Mouse (Mus musculus): ENCODE results near the gene Trpm8. TPM values are rescaled to one million over a fixed set of nuclear protein-coding genes. Genes with fewer than 3 reads are reported as not detected.

Gene Trpm8
- polyA plus RNA-seq, 1 experiment from 2014 or later, result not detected

GRCm38 (mm10) chr1:88296171-88296920, 18.9 kb downstream of the Trpm8 start:
- 77% methylated on average over 4 of the region's 4 CpGs for WGBS
- H3K4me3 ChIP-seq (ENCODE audit: low read depth, low read length), result no peak overlapping the region
- H3K27me3 ChIP-seq (ENCODE audit: control insufficient read depth, insufficient read depth, low read length), result no peaks in the 10 kb centered on the region
- no peak overlapping the region for H3K27ac ChIP-seq (ENCODE audit: low read depth, low read length)
- no peaks in the 10 kb centered on the region for H3K4me1 ChIP-seq (replicated peaks; ENCODE audit: control insufficient read depth, insufficient read depth, low read length)
- peaks cover 62% of the 10 kb centered on the region for H3K9me3 ChIP-seq (ENCODE audit: control insufficient read depth, low read length)
- no peak overlapping the region for H3K4me2 ChIP-seq (ENCODE audit: low read depth, low read length, severe bottlenecking)
- ATAC-seq (replicated peaks; ENCODE audit: low FRiP score), result no peak
- DNase-seq (ENCODE audit: low spot score), result no peak
- no peak overlapping the region for H3K9ac ChIP-seq (ENCODE audit: low read length)
- H3K36me3 ChIP-seq (ENCODE audit: control insufficient read depth, insufficient read depth, low read length), result no peaks in the 10 kb centered on the region

GRCm38 (mm10) chr1:88297480-88298258, 20.2 kb downstream of the Trpm8 start:
- WGBS, result 66% methylated on average over 7 of the region's 7 CpGs
- DNase-seq (ENCODE audit: low spot score), result no peak
- no peaks in the 10 kb centered on the region for H3K27me3 ChIP-seq (ENCODE audit: control insufficient read depth, insufficient read depth, low read length)
- H3K4me1 ChIP-seq (replicated peaks; ENCODE audit: control insufficient read depth, insufficient read depth, low read length), result no peaks in the 10 kb centered on the region
- no peak overlapping the region for H3K9ac ChIP-seq (ENCODE audit: low read length)
- H3K27ac ChIP-seq (ENCODE audit: low read depth, low read length), result no peak overlapping the region
- H3K4me3 ChIP-seq (ENCODE audit: low read depth, low read length), result no peak overlapping the region
- no peak overlapping the region for H3K4me2 ChIP-seq (ENCODE audit: low read depth, low read length, severe bottlenecking)
- no peak for ATAC-seq (replicated peaks; ENCODE audit: low FRiP score)
- H3K9me3 ChIP-seq (ENCODE audit: control insufficient read depth, low read length), result peaks cover 65% of the 10 kb centered on the region
- no peaks in the 10 kb centered on the region for H3K36me3 ChIP-seq (ENCODE audit: control insufficient read depth, insufficient read depth, low read length)

DNA sequence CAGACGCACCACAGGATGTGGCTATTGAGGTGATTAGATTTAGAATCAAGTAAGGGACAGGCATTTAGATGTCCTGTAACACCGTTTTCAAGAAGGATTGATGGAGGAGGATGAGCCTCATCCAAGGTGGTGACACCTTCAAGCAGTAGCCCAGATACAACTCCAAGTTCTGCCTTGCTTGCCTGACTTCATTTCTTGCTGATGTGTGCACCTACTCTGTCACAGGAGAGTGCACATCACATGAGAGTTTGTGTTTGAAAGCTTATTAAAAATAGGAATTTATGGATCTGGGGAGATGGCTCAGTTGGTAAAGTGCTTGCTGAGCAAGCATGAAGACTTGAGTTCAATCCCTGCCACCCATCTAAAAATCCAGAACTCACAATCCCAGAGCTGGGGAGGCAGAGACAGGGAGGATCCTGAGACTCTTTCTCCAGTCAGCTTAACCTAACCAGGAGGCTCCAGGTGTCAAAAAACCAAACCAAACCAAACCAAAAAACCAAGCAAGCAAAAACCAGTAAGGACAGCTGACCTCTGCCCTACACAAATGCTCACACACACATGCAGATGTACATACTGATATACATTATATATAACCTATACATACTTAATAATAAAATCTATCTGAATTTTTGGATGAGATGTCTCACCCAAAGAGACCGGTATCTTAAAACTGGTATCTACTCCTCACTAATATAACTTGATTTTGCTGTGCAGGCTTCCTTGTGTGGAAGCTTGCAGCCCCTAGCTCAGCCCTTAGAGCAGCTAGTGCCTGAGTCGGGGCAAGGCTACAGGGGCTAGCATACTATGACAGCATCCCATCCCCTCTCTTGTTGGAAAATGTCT, 21.4 kb downstream of the Trpm8 start:
- H3K4me2 ChIP-seq (ENCODE audit: low read depth, low read length, severe bottlenecking), result no peak overlapping the region
- no peak for DNase-seq (ENCODE audit: low spot score)

GRCm38 (mm10) chr1:88299529-88299945, 22.1 kb downstream of the Trpm8 start:
- Histone ChIP-seq H3K27ac (ENCODE audit: low read depth, low read length) (no peak overlapping the region), H3K9me3 (ENCODE audit: control insufficient read depth, low read length) (peaks cover 78% of the 10 kb centered on the region), H3K4me3 (ENCODE audit: low read depth, low read length) (no peak overlapping the region), H3K4me2 (ENCODE audit: low read depth, low read length, severe bottlenecking) (no peak overlapping the region), H3K4me1 (replicated peaks; ENCODE audit: control insufficient read depth, insufficient read depth, low read length) (no peaks in the 10 kb centered on the region), H3K9ac (ENCODE audit: low read length) (no peak overlapping the region), H3K27me3 (ENCODE audit: control insufficient read depth, insufficient read depth, low read length) (no peaks in the 10 kb centered on the region), H3K36me3 (ENCODE audit: control insufficient read depth, insufficient read depth, low read length) (no peaks in the 10 kb centered on the region)
- 81% methylated on average over 2 of the region's 2 CpGs for WGBS
- DNase-seq (ENCODE audit: low spot score) (no peak), ATAC-seq (replicated peaks; ENCODE audit: low FRiP score) (no peak)

More for the DNA sequence above, 21.4 kb downstream of the Trpm8 start:
- Histone ChIP-seq H3K36me3 (ENCODE audit: control insufficient read depth, insufficient read depth, low read length) (no peaks in the 10 kb centered on the region), H3K9me3 (ENCODE audit: control insufficient read depth, low read length) (peaks cover 73% of the 10 kb centered on the region), H3K4me3 (ENCODE audit: low read depth, low read length) (no peak overlapping the region), H3K9ac (ENCODE audit: low read length) (no peak overlapping the region), H3K4me1 (replicated peaks; ENCODE audit: control insufficient read depth, insufficient read depth, low read length) (no peaks in the 10 kb centered on the region), H3K27ac (ENCODE audit: low read depth, low read length) (no peak overlapping the region), H3K27me3 (ENCODE audit: control insufficient read depth, insufficient read depth, low read length) (no peaks in the 10 kb centered on the region)
- 66% methylated on average over 4 of the region's 4 CpGs for WGBS
- ATAC-seq (replicated peaks; ENCODE audit: low FRiP score), result no peak

DNA sequence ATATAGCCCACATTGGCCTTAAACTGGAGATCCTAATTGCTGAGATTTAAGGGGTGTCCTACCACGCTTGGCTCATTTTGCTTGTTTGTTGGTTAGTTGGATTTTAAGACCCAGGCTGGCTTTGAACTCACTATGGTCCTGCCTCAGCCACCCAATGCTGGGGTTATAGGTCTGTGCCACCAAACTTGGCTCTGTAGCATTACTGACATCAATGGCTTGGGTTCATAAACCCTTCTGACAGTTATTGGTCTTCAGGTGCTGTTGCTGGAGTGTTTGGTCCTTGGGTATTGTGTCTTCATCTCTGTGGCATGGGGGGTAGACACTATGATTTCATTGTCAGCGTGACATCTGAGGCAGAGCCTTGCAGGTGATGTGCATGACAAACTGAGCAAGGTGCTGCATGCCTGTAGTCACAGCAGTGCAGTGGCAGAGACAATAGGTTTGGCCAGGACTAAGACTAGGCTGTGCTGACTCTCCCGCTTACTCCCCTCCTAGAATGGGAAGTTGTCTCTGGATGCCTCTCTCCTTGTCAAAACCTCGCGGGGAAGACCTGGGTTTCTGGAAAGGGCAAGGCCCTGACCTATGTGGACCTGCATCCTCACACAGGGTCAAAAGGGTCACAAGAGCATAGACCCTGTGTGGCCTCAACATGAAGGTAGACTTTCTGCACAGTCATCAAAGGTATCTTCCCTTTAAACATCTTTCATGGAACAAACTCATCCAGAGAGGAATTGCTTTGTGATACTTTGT, 23.0 kb downstream of the Trpm8 start:
- DNase-seq (ENCODE audit: low spot score), result no peak
- Histone ChIP-seq H3K4me1 (replicated peaks; ENCODE audit: control insufficient read depth, insufficient read depth, low read length) (no peaks in the 10 kb centered on the region), H3K27me3 (ENCODE audit: control insufficient read depth, insufficient read depth, low read length) (no peaks in the 10 kb centered on the region), H3K4me2 (ENCODE audit: low read depth, low read length, severe bottlenecking) (no peak overlapping the region), H3K27ac (ENCODE audit: low read depth, low read length) (no peak overlapping the region), H3K4me3 (ENCODE audit: low read depth, low read length) (no peak overlapping the region), H3K9me3 (ENCODE audit: control insufficient read depth, low read length) (peaks cover 82% of the 10 kb centered on the region), H3K9ac (ENCODE audit: low read length) (no peak overlapping the region), H3K36me3 (ENCODE audit: control insufficient read depth, insufficient read depth, low read length) (no peaks in the 10 kb centered on the region)
- WGBS, result 45% methylated on average over 5 of the region's 5 CpGs
- ATAC-seq (replicated peaks; ENCODE audit: low FRiP score), result 0 out of 2 replicates have a peak, but pooled peaks have one; percentile 11

DNA sequence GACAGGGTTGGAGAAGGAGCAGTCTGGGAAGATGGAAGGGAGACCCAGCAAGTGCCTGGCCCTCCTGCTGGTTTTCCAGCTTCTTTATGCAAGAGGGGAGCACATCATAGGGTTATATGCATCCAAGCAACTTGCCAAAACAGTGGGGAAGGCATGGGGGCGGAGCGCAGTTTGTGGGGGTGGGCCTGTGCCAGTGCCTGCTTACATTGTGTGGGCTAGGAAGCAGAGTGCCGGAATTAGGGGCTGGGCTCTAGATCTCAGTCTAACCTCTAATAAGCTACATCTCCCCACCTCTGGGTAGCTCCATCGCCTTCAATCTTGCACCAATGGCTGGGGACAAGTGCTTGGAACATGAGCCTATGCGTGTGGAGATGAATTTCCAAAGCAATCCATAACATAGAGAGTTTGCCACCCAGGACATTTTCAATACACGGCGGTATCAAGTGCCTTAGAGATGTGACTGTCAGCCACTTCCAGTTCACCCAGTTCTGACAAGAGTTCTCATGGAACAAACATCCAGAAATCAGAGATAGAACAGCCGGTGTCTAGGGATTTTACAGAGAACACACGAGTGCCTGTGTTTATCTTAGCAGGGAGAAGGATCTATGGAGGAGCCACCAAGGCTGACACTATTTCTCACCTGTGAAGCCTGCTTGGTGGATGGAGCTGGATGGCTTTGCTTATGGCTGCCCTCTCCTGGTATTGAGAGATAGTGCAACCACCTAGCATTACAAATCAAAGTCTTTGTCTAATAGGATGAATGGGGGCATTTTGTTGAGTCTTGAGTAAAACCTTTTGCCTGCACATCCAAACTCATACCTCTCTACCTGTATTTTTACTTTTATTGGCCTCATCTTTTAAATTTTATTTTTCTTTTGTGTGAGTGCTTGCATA, 23.9 kb downstream of the Trpm8 start:
- Histone ChIP-seq H3K4me1 (replicated peaks; ENCODE audit: control insufficient read depth, insufficient read depth, low read length) (no peaks in the 10 kb centered on the region), H3K9ac (ENCODE audit: low read length) (no peak overlapping the region), H3K4me2 (ENCODE audit: low read depth, low read length, severe bottlenecking) (no peak overlapping the region), H3K27ac (ENCODE audit: low read depth, low read length) (no peak overlapping the region), H3K9me3 (ENCODE audit: control insufficient read depth, low read length) (peaks cover 80% of the 10 kb centered on the region), H3K36me3 (ENCODE audit: control insufficient read depth, insufficient read depth, low read length) (no peaks in the 10 kb centered on the region), H3K27me3 (ENCODE audit: control insufficient read depth, insufficient read depth, low read length) (no peaks in the 10 kb centered on the region), H3K4me3 (ENCODE audit: low read depth, low read length) (no peak overlapping the region)
- no peak for DNase-seq (ENCODE audit: low spot score)
- peak; percentile 4; the same call in 1 of the 2 replicates for ATAC-seq (replicated peaks; ENCODE audit: low FRiP score)
- 73% methylated on average over 9 of the region's 9 CpGs for WGBS

DNA sequence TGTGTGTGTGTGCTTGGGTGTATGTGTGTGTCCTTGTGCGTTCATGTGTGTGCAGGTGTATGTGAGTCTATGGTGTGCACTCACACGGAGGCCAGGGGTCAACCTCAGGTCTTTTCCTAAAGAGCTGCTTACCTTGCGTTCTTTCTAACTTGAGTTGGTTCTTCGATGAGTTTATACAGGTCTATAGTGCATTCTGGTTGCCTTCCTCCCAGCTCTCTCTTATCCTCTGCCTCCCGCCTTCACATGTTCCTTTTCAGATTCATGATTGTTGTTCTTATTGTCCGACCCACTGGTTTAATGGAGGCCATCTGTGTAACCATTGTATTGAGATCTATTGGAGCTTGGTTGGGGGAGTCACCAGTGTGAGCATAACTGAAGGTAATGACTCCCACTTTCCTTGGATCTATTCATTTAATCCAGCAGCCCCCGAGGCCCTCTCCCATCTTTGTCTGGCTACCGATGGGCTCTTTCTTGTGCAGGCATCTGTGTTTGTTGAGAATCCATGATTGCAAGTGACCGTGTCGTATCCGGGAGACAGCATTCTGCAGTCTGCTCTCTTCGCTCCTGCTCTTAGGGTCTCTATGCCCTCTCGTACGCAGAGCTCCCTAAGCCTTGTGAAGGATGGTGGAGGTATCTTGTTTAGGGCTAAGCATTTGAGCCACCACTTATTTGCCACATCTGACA, 24.7 kb downstream of the Trpm8 start:
- ATAC-seq (replicated peaks; ENCODE audit: low FRiP score) (0 out of 2 replicates have a peak, but pooled peaks have one; percentile 4), DNase-seq (ENCODE audit: low spot score) (no peak)
- no peak overlapping the region for H3K27ac ChIP-seq (ENCODE audit: low read depth, low read length)
- H3K27me3 ChIP-seq (ENCODE audit: control insufficient read depth, insufficient read depth, low read length), result no peaks in the 10 kb centered on the region
- H3K36me3 ChIP-seq (ENCODE audit: control insufficient read depth, insufficient read depth, low read length), result no peaks in the 10 kb centered on the region
- H3K9me3 ChIP-seq (ENCODE audit: control insufficient read depth, low read length), result peaks cover 86% of the 10 kb centered on the region
- no peaks in the 10 kb centered on the region for H3K4me1 ChIP-seq (replicated peaks; ENCODE audit: control insufficient read depth, insufficient read depth, low read length)
- 65% methylated on average over 14 of the region's 14 CpGs for WGBS
- no peak overlapping the region for H3K9ac ChIP-seq (ENCODE audit: low read length)
- H3K4me3 ChIP-seq (ENCODE audit: low read depth, low read length), result no peak overlapping the region
- no peak overlapping the region for H3K4me2 ChIP-seq (ENCODE audit: low read depth, low read length, severe bottlenecking)

All from forebrain, embryonic 11.5 days (tissue).